Comparison of ENCODE assay signal across 17 mouse cellular contexts in genomic region chr2:160655561-160655960, GRCm38 (mm10). TPM values are rescaled to one million over a fixed set of nuclear protein-coding genes. Genes with fewer than 3 reads are reported as not detected.
DNase-seq lines count a peak whose midpoint lies in the region; ATAC-seq lines count a peak whose summit lies in the region.
"Had no signal": no experiment of that assay in that cellular context is flagged by ENCODE, and none has a peak within 500 bp of the region (broad histone marks: within the 10 kb centered on the region; RNA-seq: fewer than 3 reads in every experiment).

No protein-coding gene starts in this region.

- H3K36me3 ChIP-seq in forebrain, embryonic 14.5 days (ENCODE audit: control insufficient read depth, insufficient read depth, low read length): peaks cover 33% of the 10 kb centered on the region
- peaks cover 40% of the 10 kb centered on the region for H3K36me3 ChIP-seq in forebrain, embryonic 13.5 days (ENCODE audit: poor library complexity, severe bottlenecking)
- H3K36me3 ChIP-seq in neural tube, embryonic 11.5 days (ENCODE audit: control insufficient read depth, insufficient read depth, low read length): peaks cover 10% of the 10 kb centered on the region
- peaks cover 28% of the 10 kb centered on the region for H3K36me3 ChIP-seq in midbrain, embryonic 13.5 days

- ATAC-seq in forebrain, embryonic 14.5 days: no peak
- ATAC-seq in forebrain, embryonic 13.5 days: no peak
- no peak for ATAC-seq in neural tube, embryonic 11.5 days (ENCODE audit: insufficient read depth, low FRiP score, low TSS enrichment)
- ATAC-seq in granulocyte monocyte progenitor cell, adult 5-6 weeks (replicated peaks; ENCODE audit: poor library complexity, severe bottlenecking): 0 out of 2 replicates have a peak, but pooled peaks have one; percentile 10
- no peak for ATAC-seq in midbrain, embryonic 13.5 days
- no peak for ATAC-seq in activated CD4-positive, CD25-positive, alpha-beta regulatory T cell, adult 4 months
- ATAC-seq: intestine, postnatal 0 days had no signal

- peaks cover 11% of the 10 kb centered on the region; the same call in 1 of the 2 replicates for H3K4me1 ChIP-seq in forebrain, embryonic 14.5 days (ENCODE audit: control insufficient read depth, insufficient read depth, low read length)
- peaks cover 34% of the 10 kb centered on the region for H3K4me1 ChIP-seq in forebrain, embryonic 13.5 days
- no peaks in the 10 kb centered on the region for H3K4me1 ChIP-seq in neural tube, embryonic 11.5 days (ENCODE audit: control insufficient read depth, insufficient read depth, low read length)
- peaks cover 32% of the 10 kb centered on the region for H3K4me1 ChIP-seq in midbrain, embryonic 13.5 days (replicated peaks)

- no peak overlapping the region for H3K9ac ChIP-seq in forebrain, embryonic 14.5 days (ENCODE audit: low read length)
- no peak overlapping the region for H3K9ac ChIP-seq in forebrain, embryonic 13.5 days
- no peak overlapping the region for H3K9ac ChIP-seq in neural tube, embryonic 11.5 days (ENCODE audit: low read length)
- no peak overlapping the region for H3K9ac ChIP-seq in midbrain, embryonic 13.5 days (replicated peaks)
- H3K9ac ChIP-seq: hindbrain, embryonic 14.5 days had no signal

- H3K9me3 ChIP-seq in forebrain, embryonic 14.5 days (replicated peaks; ENCODE audit: control insufficient read depth, low read length): no peaks in the 10 kb centered on the region
- no peaks in the 10 kb centered on the region for H3K9me3 ChIP-seq in forebrain, embryonic 13.5 days (replicated peaks)
- no peaks in the 10 kb centered on the region for H3K9me3 ChIP-seq in neural tube, embryonic 11.5 days (ENCODE audit: control insufficient read depth, low read length)
- no peaks in the 10 kb centered on the region for H3K9me3 ChIP-seq in midbrain, embryonic 13.5 days
- H3K9me3 ChIP-seq: G1E had no signal

- DNase-seq in forebrain, embryonic 14.5 days (ENCODE audit: low spot score): peak; percentile 32
- no peak for DNase-seq in neural tube, embryonic 11.5 days (ENCODE audit: low spot score)
- DNase-seq in neural tube, embryonic 10.5 days (ENCODE audit: extremely low spot score, low spot score): no peak
- no peak for DNase-seq in testis, postnatal 10 days (ENCODE audit: low spot score)
- DNase-seq: adrenal gland, adult 2 months; gastrocnemius, postnatal 14 days; heart, postnatal 10 days; kidney, postnatal 14 days; thymus, postnatal 25 days had no signal

- H3K27me3 ChIP-seq in forebrain, embryonic 14.5 days (replicated peaks; ENCODE audit: control insufficient read depth, insufficient read depth, low read length): no peaks in the 10 kb centered on the region
- no peaks in the 10 kb centered on the region for H3K27me3 ChIP-seq in forebrain, embryonic 13.5 days
- no peaks in the 10 kb centered on the region for H3K27me3 ChIP-seq in neural tube, embryonic 11.5 days (ENCODE audit: control insufficient read depth, insufficient read depth, low read length)
- no peaks in the 10 kb centered on the region for H3K27me3 ChIP-seq in midbrain, embryonic 13.5 days

- H3K27ac ChIP-seq in forebrain, embryonic 14.5 days (ENCODE audit: low read depth, low read length): no peak overlapping the region
- H3K27ac ChIP-seq in forebrain, embryonic 13.5 days: no peak overlapping the region
- 0 out of 2 replicates have a peak overlapping the region, but pooled peaks have one; percentile 6 for H3K27ac ChIP-seq in neural tube, embryonic 11.5 days (ENCODE audit: low read depth, low read length)
- no peak overlapping the region for H3K27ac ChIP-seq in midbrain, embryonic 13.5 days
- H3K27ac ChIP-seq: hindbrain, embryonic 14.5 days; left cerebral cortex, adult 2 months had no signal

- no peak overlapping the region for H3K4me3 ChIP-seq in forebrain, embryonic 14.5 days (ENCODE audit: low read depth, low read length)
- no peak overlapping the region for H3K4me3 ChIP-seq in forebrain, embryonic 13.5 days
- no peak overlapping the region for H3K4me3 ChIP-seq in neural tube, embryonic 11.5 days (ENCODE audit: low read depth, low read length)
- no peak overlapping the region for H3K4me3 ChIP-seq in midbrain, embryonic 13.5 days (replicated peaks)
- H3K4me3 ChIP-seq: left cerebral cortex, adult 2 months had no signal

- H3K4me2 ChIP-seq in forebrain, embryonic 14.5 days (ENCODE audit: low read length): no peak overlapping the region
- H3K4me2 ChIP-seq in forebrain, embryonic 13.5 days: no peak overlapping the region
- no peak overlapping the region for H3K4me2 ChIP-seq in neural tube, embryonic 11.5 days (ENCODE audit: low read depth)
- no peak overlapping the region for H3K4me2 ChIP-seq in midbrain, embryonic 13.5 days (replicated peaks)
- H3K4me2 ChIP-seq: hindbrain, embryonic 14.5 days had no signal

- 83% methylated on average over 1 of the region's 1 CpGs for WGBS in forebrain, embryonic 14.5 days
- WGBS in forebrain, embryonic 13.5 days: 100% methylated on average over 1 of the region's 1 CpGs
- WGBS in neural tube, embryonic 11.5 days: 100% methylated on average over 1 of the region's 1 CpGs
- 97% methylated on average over 1 of the region's 1 CpGs for WGBS in midbrain, embryonic 13.5 days

RNA-seq across cellular contexts. Expression of gene Top1, which starts 9.9 kb away (rescaled TPM):
- polyA plus RNA-seq in forebrain, embryonic 14.5 days (2014; fragmentation: Nextera tagmentation; extraction: Ambion mirVana): 84.0 and 85.1 TPM in 2 replicates
- polyA plus RNA-seq in forebrain, embryonic 13.5 days (2015; fragmentation: Nextera tagmentation; extraction: Ambion mirVana): 126 and 149 TPM in 2 replicates
- polyA plus RNA-seq in neural tube, embryonic 11.5 days (2014; fragmentation: Nextera tagmentation; extraction: Ambion mirVana): 101 and 105 TPM in 2 replicates
- total RNA-seq in granulocyte monocyte progenitor cell, adult 5-6 weeks (2014; fragmentation: Nextera tagmentation): 85.0 and 98.9 TPM in 2 replicates
- total RNA-seq in granulocyte monocyte progenitor cell, adult 5-6 weeks (2017): 154 and 157 TPM in 2 replicates
- 115 and 116 TPM in 2 replicates for polyA plus RNA-seq in midbrain, embryonic 13.5 days (2015; fragmentation: Nextera tagmentation; extraction: Ambion mirVana)
- polyA plus RNA-seq in activated CD4-positive, CD25-positive, alpha-beta regulatory T cell, adult 4 months (2017; shearing (Covaris generic)): 10 to 100 TPM; 74.7 to 77.4 TPM
